Mouse (Mus musculus): Measurements from ENCODE around the gene Cct5. TPM values are rescaled to one million over a fixed set of nuclear protein-coding genes. Genes with fewer than 3 reads are reported as not detected.
"Not testable (repeated sequence)": the region's sequence is repeated elsewhere in the genome, so short reads cannot be mapped to it uniquely, and the experiment has no call there.

Cct5 gene
- polyA plus RNA-seq, 1 experiment from 2014 or later, result 600 TPM

GRCm38 (mm10) chr15:31595651-31596050, 6.0 kb downstream of the Cct5 start:
- peaks cover 74% of the 10 kb centered on the region for H3K36me3 ChIP-seq (ENCODE audit: poor library complexity, severe bottlenecking)
- ATAC-seq, result no peak
- H3K9me3 ChIP-seq (replicated peaks), result no peaks in the 10 kb centered on the region
- H3K4me3 ChIP-seq, result no peak overlapping the region
- H3K4me2 ChIP-seq, result no peak overlapping the region
- WGBS, result 96% methylated on average over 7 of the region's 7 CpGs
- no peak overlapping the region for H3K9ac ChIP-seq
- no peak overlapping the region for H3K27ac ChIP-seq
- H3K4me1 ChIP-seq, result peaks cover 24% of the 10 kb centered on the region
- no peaks in the 10 kb centered on the region for H3K27me3 ChIP-seq

GRCm38 (mm10) chr15:31594260-31594659, 7.3 kb downstream of the Cct5 start:
- no peak for ATAC-seq
- 88% methylated on average over 14 of the region's 14 CpGs for WGBS
- H3K36me3 ChIP-seq (ENCODE audit: poor library complexity, severe bottlenecking), result peaks cover 87% of the 10 kb centered on the region
- no peaks in the 10 kb centered on the region for H3K27me3 ChIP-seq
- no peak overlapping the region for H3K27ac ChIP-seq
- H3K9me3 ChIP-seq (replicated peaks), result no peaks in the 10 kb centered on the region
- no peak overlapping the region for H3K4me3 ChIP-seq
- no peak overlapping the region for H3K4me2 ChIP-seq
- H3K4me1 ChIP-seq, result peaks cover 10% of the 10 kb centered on the region
- no peak overlapping the region for H3K9ac ChIP-seq

GRCm38 (mm10) chr15:31592531-31592930, 9.1 kb downstream of the Cct5 start:
- Histone ChIP-seq H3K4me3 (no peak overlapping the region), H3K27ac (no peak overlapping the region), H3K4me2 (no peak overlapping the region), H3K27me3 (no peaks in the 10 kb centered on the region), H3K36me3 (ENCODE audit: poor library complexity, severe bottlenecking) (peaks cover 92% of the 10 kb centered on the region), H3K4me1 (no peaks in the 10 kb centered on the region), H3K9me3 (replicated peaks) (no peaks in the 10 kb centered on the region), H3K9ac (no peak overlapping the region)
- ATAC-seq, result no peak
- WGBS, result 86% methylated on average over 8 of the region's 8 CpGs

GRCm38 (mm10) chr15:31590176-31590575, 11.4 kb downstream of the Cct5 start:
- Histone ChIP-seq H3K27ac (no peak overlapping the region), H3K36me3 (ENCODE audit: poor library complexity, severe bottlenecking) (peaks cover 68% of the 10 kb centered on the region), H3K27me3 (no peaks in the 10 kb centered on the region), H3K4me3 (no peak overlapping the region), H3K4me2 (no peak overlapping the region), H3K9ac (no peak overlapping the region), H3K9me3 (replicated peaks) (no peaks in the 10 kb centered on the region), H3K4me1 (no peaks in the 10 kb centered on the region)
- ATAC-seq, result no peak
- WGBS, result 92% methylated on average over 5 of the region's 5 CpGs

- 82% methylated on average over 8 of the region's 8 CpGs for WGBS
- Histone ChIP-seq H3K27ac (no peak overlapping the region), H3K36me3 (ENCODE audit: poor library complexity, severe bottlenecking) (peaks cover 58% of the 10 kb centered on the region), H3K9me3 (replicated peaks) (no peaks in the 10 kb centered on the region), H3K4me1 (no peaks in the 10 kb centered on the region), H3K9ac (no peak overlapping the region), H3K4me2 (no peak overlapping the region), H3K4me3 (no peak overlapping the region), H3K27me3 (no peaks in the 10 kb centered on the region)
- ATAC-seq, result no peak; the same call in 1 of the 2 replicates
Measured at GRCm38 (mm10) chr15:31588989-31589640, 12.5 kb downstream of the Cct5 start.

- Histone ChIP-seq H3K9ac (no peak overlapping the region), H3K4me1 (no peaks in the 10 kb centered on the region), H3K4me3 (no peak overlapping the region), H3K4me2 (no peak overlapping the region), H3K36me3 (ENCODE audit: poor library complexity, severe bottlenecking) (peaks cover 44% of the 10 kb centered on the region), H3K27me3 (no peaks in the 10 kb centered on the region), H3K9me3 (replicated peaks) (no peaks in the 10 kb centered on the region), H3K27ac (no peak overlapping the region)
- ATAC-seq, result no peak
- WGBS, result 67% methylated on average over 2 of the region's 2 CpGs
Measured at GRCm38 (mm10) chr15:31587789-31588188, 13.8 kb downstream of the Cct5 start.

GRCm38 (mm10) chr15:31586519-31586918, 15.1 kb downstream of the Cct5 start:
- 11% methylated on average over 4 of the region's 4 CpGs for WGBS
- Histone ChIP-seq H3K9me3 (replicated peaks) (no peaks in the 10 kb centered on the region), H3K36me3 (ENCODE audit: poor library complexity, severe bottlenecking) (peaks cover 32% of the 10 kb centered on the region), H3K27me3 (no peaks in the 10 kb centered on the region), H3K4me3 (no peak overlapping the region), H3K9ac (no peak overlapping the region), H3K4me1 (no peaks in the 10 kb centered on the region), H3K27ac (no peak overlapping the region), H3K4me2 (no peak overlapping the region)
- peak; percentile 73 for ATAC-seq

- Histone ChIP-seq H3K9me3 (replicated peaks) (no peaks in the 10 kb centered on the region), H3K4me2 (no peak overlapping the region), H3K4me3 (no peak overlapping the region), H3K4me1 (no peaks in the 10 kb centered on the region), H3K27me3 (no peaks in the 10 kb centered on the region), H3K9ac (no peak overlapping the region), H3K36me3 (ENCODE audit: poor library complexity, severe bottlenecking) (peaks cover 27% of the 10 kb centered on the region), H3K27ac (no peak overlapping the region)
- ATAC-seq, result no peak
- WGBS, result 89% methylated on average over 5 of the region's 5 CpGs
Measured at GRCm38 (mm10) chr15:31586088-31586487, 15.5 kb downstream of the Cct5 start.

- H3K4me1 ChIP-seq, result no peaks in the 10 kb centered on the region
- no peak overlapping the region for H3K27ac ChIP-seq
- H3K9me3 ChIP-seq (replicated peaks), result no peaks in the 10 kb centered on the region
- no peak overlapping the region for H3K4me3 ChIP-seq
- no peak for ATAC-seq
- H3K36me3 ChIP-seq (ENCODE audit: poor library complexity, severe bottlenecking), result peaks cover 19% of the 10 kb centered on the region
- no peak overlapping the region for H3K9ac ChIP-seq
- 84% methylated on average over 7 of the region's 7 CpGs for WGBS
- no peaks in the 10 kb centered on the region for H3K27me3 ChIP-seq
- no peak overlapping the region for H3K4me2 ChIP-seq
Measured at GRCm38 (mm10) chr15:31585238-31585637, 16.4 kb downstream of the Cct5 start.

GRCm38 (mm10) chr15:31583304-31584085, 18.1 kb downstream of the Cct5 start:
- peaks cover 1% of the 10 kb centered on the region; the same call in 1 of the 2 replicates for H3K36me3 ChIP-seq (ENCODE audit: poor library complexity, severe bottlenecking)
- ATAC-seq, result no peak
- no peaks in the 10 kb centered on the region for H3K9me3 ChIP-seq (replicated peaks)
- H3K4me1 ChIP-seq, result no peaks in the 10 kb centered on the region
- H3K9ac ChIP-seq, result no peak overlapping the region
- H3K27ac ChIP-seq, result no peak overlapping the region
- WGBS, result 93% methylated on average over 13 of the region's 13 CpGs
- no peak overlapping the region for H3K4me2 ChIP-seq
- no peak overlapping the region for H3K4me3 ChIP-seq
- H3K27me3 ChIP-seq, result no peaks in the 10 kb centered on the region

GRCm38 (mm10) chr15:31581086-31581485, 20.5 kb downstream of the Cct5 start:
- H3K36me3 ChIP-seq (ENCODE audit: poor library complexity, severe bottlenecking); H3K4me2 ChIP-seq; H3K4me1 ChIP-seq; H3K4me3 ChIP-seq; H3K27ac ChIP-seq; H3K9ac ChIP-seq; ATAC-seq; H3K9me3 ChIP-seq (replicated peaks); H3K27me3 ChIP-seq: not testable (repeated sequence)
- 91% methylated on average over 2 of the region's 2 CpGs for WGBS

- H3K27me3 ChIP-seq, result no peaks in the 10 kb centered on the region
- no peak overlapping the region for H3K9ac ChIP-seq
- H3K4me1 ChIP-seq, result no peaks in the 10 kb centered on the region
- no peak overlapping the region for H3K27ac ChIP-seq
- no peak overlapping the region for H3K4me2 ChIP-seq
- H3K9me3 ChIP-seq (replicated peaks), result no peaks in the 10 kb centered on the region
- no peaks in the 10 kb centered on the region for H3K36me3 ChIP-seq (ENCODE audit: poor library complexity, severe bottlenecking)
- WGBS, result 80% methylated on average over 5 of the region's 5 CpGs
- no peak overlapping the region for H3K4me3 ChIP-seq
- ATAC-seq, result no peak
Measured at GRCm38 (mm10) chr15:31576076-31576475, 25.5 kb downstream of the Cct5 start.
